Mouse (Mus musculus) kidney, embryonic 15.5 days (tissue): ENCODE measurements around the gene Htr1d. TPM values are rescaled to one million over a fixed set of nuclear protein-coding genes. Genes with fewer than 3 reads are reported as not detected.

Source experiments
- ATAC-seq: fragments of 200-750 bp; cut with Nextera tagmentation; replicated peaks from 2 replicates; pipeline ENCODE4 v1.8.0; 2017; ENCODE audit warnings: moderate TSS enrichment; ENCODE audit not compliant: low FRiP score
- H3K27ac ChIP-seq: fragments of 300-500 bp; sonication (generic); 2 replicates; pipeline ENCODE4 v1.5.1; 2015; ENCODE audit warnings: mild to moderate bottlenecking, inconsistent platforms
- H3K27me3 ChIP-seq: fragments of 300-500 bp; sonication (generic); 2 replicates; pipeline ENCODE4 v1.6.1; 2015; ENCODE audit warnings: inconsistent platforms
- H3K36me3 ChIP-seq: fragments of 300-500 bp; sonication (generic); 2 replicates; pipeline ENCODE4 v1.6.1; 2015; ENCODE audit warnings: inconsistent platforms
- H3K4me1 ChIP-seq: fragments of 300-500 bp; sonication (generic); 2 replicates; pipeline ENCODE4 v1.6.1; 2015; ENCODE audit warnings: inconsistent platforms
- H3K4me2 ChIP-seq: fragments of 300-500 bp; sonication (generic); 2 replicates; pipeline ENCODE4 v1.6.1; 2015; ENCODE audit warnings: moderate library complexity, mild to moderate bottlenecking, inconsistent platforms
- H3K4me3 ChIP-seq: fragments of 300-500 bp; sonication (generic); replicated peaks from 2 replicates; pipeline ENCODE4 v1.5.1; 2015; ENCODE audit warnings: mild to moderate bottlenecking, inconsistent platforms
- H3K9ac ChIP-seq: fragments of 300-500 bp; sonication (generic); 2 replicates; pipeline ENCODE4 v1.6.1; 2015; ENCODE audit warnings: mild to moderate bottlenecking, inconsistent platforms
- H3K9me3 ChIP-seq: fragments of 300-500 bp; sonication (generic); replicated peaks from 2 replicates; pipeline ENCODE4 v1.6.1; 2016; ENCODE audit warnings: inconsistent platforms
- WGBS: fragments of 180-500 bp; shearing (Covaris S2); methylation state at CpG from one replicate; pipeline ENCODE4 v1.1.7; 2015; ENCODE audit warnings: mixed read lengths; 5-methylcytosine and 5-hydroxymethylcytosine counted together
- polyA plus RNA-seq: library from polyadenylated mRNA; unstranded; fragments of >200 nt; fragmentation: Nextera tagmentation; extraction: Ambion mirVana; gene quantifications from 2 replicates; pipeline ENCODE4 v1.2.1, GENCODE M21; 2015

The Htr1d gene
- polyA plus RNA-seq, 1 experiment from 2014 or later: 0.44 TPM

GRCm38 (mm10) chr4:136425000-136425288, 1.6 kb downstream of the Htr1d start:
- H3K27me3 ChIP-seq: peaks cover 56% of the 10 kb centered on the region
- H3K9me3 ChIP-seq: no peaks in the 10 kb centered on the region
- H3K36me3 ChIP-seq: no peaks in the 10 kb centered on the region
- H3K4me2 ChIP-seq: peak overlapping the region; percentile 98
- peak overlapping the region; percentile 47 for H3K9ac ChIP-seq
- 2% methylated on average over 15 of the region's 15 CpGs for WGBS
- H3K4me3 ChIP-seq: peak overlapping the region; percentile 55
- ATAC-seq: no peak; the same call in 1 of the 2 replicates
- no peak overlapping the region for H3K27ac ChIP-seq
- H3K4me1 ChIP-seq: peaks cover 23% of the 10 kb centered on the region

- Histone ChIP-seq H3K4me3 (no peak overlapping the region), H3K27ac (no peak overlapping the region)
- 53% methylated on average over 11 of the region's 11 CpGs for WGBS
Measured at GRCm38 (mm10) chr4:136430609-136431375, 7.5 kb downstream of the Htr1d start.

GRCm38 (mm10) chr4:136431376-136431693, 8.0 kb downstream of the Htr1d start:
- no peak for ATAC-seq
- no peak overlapping the region for H3K27ac ChIP-seq
- H3K4me3 ChIP-seq: no peak overlapping the region
- 2% methylated on average over 3 of the region's 3 CpGs for WGBS
- no peaks in the 10 kb centered on the region for H3K36me3 ChIP-seq
- peaks cover 13% of the 10 kb centered on the region for H3K4me1 ChIP-seq
- H3K27me3 ChIP-seq: peaks cover 8% of the 10 kb centered on the region; the same call in 1 of the 2 replicates
- H3K4me2 ChIP-seq: no peak overlapping the region
- no peak overlapping the region for H3K9ac ChIP-seq
- H3K9me3 ChIP-seq: no peaks in the 10 kb centered on the region

More at GRCm38 (mm10) chr4:136430609-136431375, 7.5 kb downstream of the Htr1d start:
- H3K9me3 ChIP-seq: no peaks in the 10 kb centered on the region
- peak; percentile 43; the same call in 1 of the 2 replicates for ATAC-seq
- no peak overlapping the region for H3K9ac ChIP-seq
- H3K4me1 ChIP-seq: peaks cover 11% of the 10 kb centered on the region
- peaks cover 14% of the 10 kb centered on the region for H3K27me3 ChIP-seq
- no peaks in the 10 kb centered on the region for H3K36me3 ChIP-seq
- H3K4me2 ChIP-seq: no peak overlapping the region; the same call in 1 of the 2 replicates

- no peaks in the 10 kb centered on the region for H3K36me3 ChIP-seq
- H3K9ac ChIP-seq: no peak overlapping the region
- no peaks in the 10 kb centered on the region for H3K9me3 ChIP-seq
- peaks cover 24% of the 10 kb centered on the region for H3K4me1 ChIP-seq
- no peaks in the 10 kb centered on the region for H3K27me3 ChIP-seq
- H3K4me2 ChIP-seq: no peak overlapping the region
- H3K4me3 ChIP-seq: no peak overlapping the region
- 85% methylated on average over 4 of the region's 4 CpGs for WGBS
- no peak for ATAC-seq
- 0 out of 2 replicates have a peak overlapping the region, but pooled peaks have one; percentile 18 for H3K27ac ChIP-seq
Measured at GRCm38 (mm10) chr4:136434029-136434428, 10.7 kb downstream of the Htr1d start.

- H3K4me2 ChIP-seq: no peak overlapping the region
- H3K36me3 ChIP-seq: no peaks in the 10 kb centered on the region
- WGBS: 35% methylated on average over 4 of the region's 4 CpGs
- H3K4me3 ChIP-seq: no peak overlapping the region
- H3K27me3 ChIP-seq: no peaks in the 10 kb centered on the region
- peak overlapping the region; percentile 27; the same call in 1 of the 2 replicates for H3K27ac ChIP-seq
- no peak for ATAC-seq
- no peak overlapping the region for H3K9ac ChIP-seq
- H3K9me3 ChIP-seq: no peaks in the 10 kb centered on the region
- H3K4me1 ChIP-seq: peaks cover 16% of the 10 kb centered on the region
Measured at GRCm38 (mm10) chr4:136439106-136439505, 15.8 kb downstream of the Htr1d start.

- 65% methylated on average over 15 of the region's 15 CpGs for WGBS
- Histone ChIP-seq H3K27ac (no peak overlapping the region), H3K4me2 (no peak overlapping the region), H3K9ac (no peak overlapping the region), H3K9me3 (no peaks in the 10 kb centered on the region), H3K4me3 (no peak overlapping the region), H3K27me3 (no peaks in the 10 kb centered on the region), H3K36me3 (no peaks in the 10 kb centered on the region), H3K4me1 (peaks cover 12% of the 10 kb centered on the region)
- ATAC-seq: no peak
Measured at GRCm38 (mm10) chr4:136441354-136442043, 18.2 kb downstream of the Htr1d start.

- no peaks in the 10 kb centered on the region for H3K27me3 ChIP-seq
- no peaks in the 10 kb centered on the region for H3K36me3 ChIP-seq
- no peak overlapping the region for H3K27ac ChIP-seq
- no peak overlapping the region for H3K4me3 ChIP-seq
- 64% methylated on average over 4 of the region's 4 CpGs for WGBS
- H3K9ac ChIP-seq: no peak overlapping the region
- H3K9me3 ChIP-seq: no peaks in the 10 kb centered on the region
- no peaks in the 10 kb centered on the region for H3K4me1 ChIP-seq
- no peak for ATAC-seq
- H3K4me2 ChIP-seq: no peak overlapping the region
Measured at GRCm38 (mm10) chr4:136444561-136444960, 21.2 kb downstream of the Htr1d start.

GRCm38 (mm10) chr4:136449795-136450194, 26.5 kb downstream of the Htr1d start:
- no peak overlapping the region for H3K9ac ChIP-seq

GRCm38 (mm10) chr4:136450271-136450670, 26.9 kb downstream of the Htr1d start:
- no peak for ATAC-seq
- no peak overlapping the region for H3K27ac ChIP-seq
- H3K9ac ChIP-seq: no peak overlapping the region
- H3K4me1 ChIP-seq: peaks cover 13% of the 10 kb centered on the region
- no peaks in the 10 kb centered on the region for H3K36me3 ChIP-seq
- no peak overlapping the region for H3K4me2 ChIP-seq
- no peak overlapping the region for H3K4me3 ChIP-seq
- no peaks in the 10 kb centered on the region for H3K27me3 ChIP-seq
- 78% methylated on average over 4 of the region's 4 CpGs for WGBS
- no peaks in the 10 kb centered on the region for H3K9me3 ChIP-seq

More at GRCm38 (mm10) chr4:136449795-136450194, 26.5 kb downstream of the Htr1d start:
- Histone ChIP-seq H3K27ac (no peak overlapping the region), H3K4me1 (peaks cover 8% of the 10 kb centered on the region), H3K9me3 (no peaks in the 10 kb centered on the region), H3K27me3 (no peaks in the 10 kb centered on the region), H3K4me3 (no peak overlapping the region), H3K4me2 (no peak overlapping the region), H3K36me3 (no peaks in the 10 kb centered on the region)
- WGBS: 81% methylated on average over 5 of the region's 5 CpGs
- ATAC-seq: no peak

GRCm38 (mm10) chr4:136451564-136451963, 28.2 kb downstream of the Htr1d start:
- ATAC-seq: peak; percentile 46; the same call in 1 of the 2 replicates
- H3K27ac ChIP-seq: peak overlapping the region; percentile 33; the same call in 1 of the 2 replicates

GRCm38 (mm10) chr4:136452286-136452685, 29.0 kb downstream of the Htr1d start:
- H3K9ac ChIP-seq: no peak overlapping the region
- H3K36me3 ChIP-seq: no peaks in the 10 kb centered on the region
- no peaks in the 10 kb centered on the region for H3K27me3 ChIP-seq
- no peak overlapping the region for H3K4me2 ChIP-seq
- H3K4me3 ChIP-seq: no peak overlapping the region
- H3K27ac ChIP-seq: no peak overlapping the region
- peaks cover 14% of the 10 kb centered on the region for H3K4me1 ChIP-seq
- 79% methylated on average over 3 of the region's 3 CpGs for whole genome bisulfite sequencing
- no peak for ATAC-seq
- no peaks in the 10 kb centered on the region for H3K9me3 ChIP-seq

More at GRCm38 (mm10) chr4:136451564-136451963, 28.2 kb downstream of the Htr1d start:
- H3K4me1 ChIP-seq: peaks cover 14% of the 10 kb centered on the region
- no peaks in the 10 kb centered on the region for H3K36me3 ChIP-seq
- H3K4me3 ChIP-seq: no peak overlapping the region
- no peaks in the 10 kb centered on the region for H3K9me3 ChIP-seq
- H3K9ac ChIP-seq: no peak overlapping the region
- no peaks in the 10 kb centered on the region for H3K27me3 ChIP-seq
- 7% methylated on average over 6 of the region's 6 CpGs for WGBS
- no peak overlapping the region for H3K4me2 ChIP-seq

- H3K4me2 ChIP-seq: no peak overlapping the region
- H3K9ac ChIP-seq: no peak overlapping the region
- H3K9me3 ChIP-seq: no peaks in the 10 kb centered on the region
- H3K4me3 ChIP-seq: no peak overlapping the region
- no peak for ATAC-seq
- H3K4me1 ChIP-seq: peaks cover 14% of the 10 kb centered on the region
- no peaks in the 10 kb centered on the region for H3K36me3 ChIP-seq
- H3K27ac ChIP-seq: no peak overlapping the region
- 31% methylated on average over 5 of the region's 5 CpGs for WGBS
- no peaks in the 10 kb centered on the region for H3K27me3 ChIP-seq
Measured at GRCm38 (mm10) chr4:136452792-136453191, 29.5 kb downstream of the Htr1d start.
